Mouse (Mus musculus) T-helper 17 cell (primary cell): Measurements from ENCODE around the gene Slc39a10.

Experiments used
- in situ Hi-C, 2 experiments: fragments of 300-600 bp; cut with MboI, MseI; formaldehyde crosslinking; loops; 1 replicate in 1 of 2; 2 replicates in 1 of 2; pipeline ENCODE4 v1.15.1; 2025; ENCODE audit warnings: high pct_unique_total_duplicates in 2 of 2

Slc39a10 gene

DNA sequence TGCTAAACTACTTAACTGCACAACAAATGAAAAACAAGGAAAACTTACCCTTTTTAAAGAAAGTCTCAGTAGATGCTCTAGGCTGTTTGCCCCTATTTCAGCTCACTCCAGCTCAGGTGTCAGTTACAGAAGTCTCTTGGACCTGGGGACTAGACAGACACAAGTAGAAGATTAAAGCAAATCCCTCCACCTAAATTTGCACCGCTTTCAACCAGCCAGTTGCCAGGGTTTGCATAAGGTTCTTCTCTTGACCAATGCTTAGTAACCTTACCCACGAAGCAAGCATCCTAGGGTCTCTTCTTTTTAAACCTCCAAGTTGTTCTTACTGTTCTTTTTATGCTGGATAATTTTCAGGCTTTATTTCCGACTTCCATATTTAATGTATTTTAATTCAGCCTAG, at the start of gene Slc39a10:
Slc39a10 (minus strand) TSS at position 101 of the 400 bp plus-strand sequence.
- in situ Hi-C loops, result no loop called here

DNA sequence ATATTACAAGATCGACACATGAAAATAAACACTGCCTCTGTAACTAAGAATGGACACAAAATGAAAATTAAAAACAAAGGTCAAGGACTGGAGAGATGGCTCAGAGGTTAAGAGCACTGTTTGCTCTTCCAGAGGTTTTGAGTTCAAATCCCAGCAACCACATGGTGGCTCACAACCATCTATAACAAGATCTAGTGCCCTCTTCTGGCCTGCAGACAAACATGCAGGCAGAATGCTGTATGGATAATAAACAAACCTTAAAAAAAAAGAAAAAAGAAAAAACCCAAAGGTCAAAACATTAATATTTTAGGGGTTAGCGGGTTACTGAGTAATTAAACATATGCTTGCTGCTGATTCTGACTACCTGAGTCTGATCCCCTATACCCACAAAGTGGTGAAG, 46.6 kb upstream of the Slc39a10 start:
- in situ Hi-C loops, result loop anchor here in 1 of 2 experiments (5.0 kb wide), 1 partner anchor 102 kb away; no protein-coding TSS in a partner anchor

DNA sequence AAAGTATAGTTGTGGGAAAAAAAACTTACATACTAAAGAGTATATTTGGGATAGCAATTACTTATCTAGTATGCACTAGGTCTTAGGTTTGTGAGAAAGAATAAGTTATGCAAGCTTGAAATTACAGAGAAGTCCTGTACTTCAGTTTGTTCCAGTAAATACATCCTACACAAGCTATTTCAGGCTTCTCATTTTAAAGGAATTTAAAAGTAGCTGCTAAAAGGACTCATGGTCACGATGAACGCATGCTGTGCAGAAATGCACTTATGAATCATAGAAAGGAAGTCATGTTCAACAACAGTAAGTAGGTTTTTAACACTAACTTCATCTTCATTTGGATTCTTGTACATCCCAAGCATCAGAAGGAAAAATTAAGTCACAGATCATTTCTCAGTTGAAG, 45.0 kb upstream of the Slc39a10 start:
- in situ Hi-C loops, result loop anchor here in 1 of 2 experiments (5.0 kb wide), 1 partner anchor 100 kb away; no protein-coding TSS in a partner anchor

DNA sequence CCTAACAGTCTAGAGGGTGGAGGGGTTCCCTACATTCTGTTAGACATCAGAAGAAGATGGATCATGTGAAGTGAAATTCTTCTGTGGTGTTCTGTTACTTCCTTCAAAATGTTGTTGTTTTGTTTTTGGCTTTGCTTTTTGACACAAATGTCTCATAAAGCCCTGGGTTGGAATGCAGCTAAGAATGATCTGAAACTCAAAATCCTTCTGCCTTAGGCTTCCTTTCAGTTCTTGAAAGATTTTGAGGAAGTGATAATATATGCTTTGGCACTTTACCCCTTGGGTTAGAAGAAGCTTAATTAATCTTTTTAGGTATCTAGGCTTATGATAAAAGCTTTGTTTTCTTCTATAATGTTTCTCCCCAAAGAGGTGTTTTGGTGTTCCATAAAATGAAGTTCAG, 34.5 kb upstream of the Slc39a10 start:
- in situ Hi-C loops, result no loop called here

DNA sequence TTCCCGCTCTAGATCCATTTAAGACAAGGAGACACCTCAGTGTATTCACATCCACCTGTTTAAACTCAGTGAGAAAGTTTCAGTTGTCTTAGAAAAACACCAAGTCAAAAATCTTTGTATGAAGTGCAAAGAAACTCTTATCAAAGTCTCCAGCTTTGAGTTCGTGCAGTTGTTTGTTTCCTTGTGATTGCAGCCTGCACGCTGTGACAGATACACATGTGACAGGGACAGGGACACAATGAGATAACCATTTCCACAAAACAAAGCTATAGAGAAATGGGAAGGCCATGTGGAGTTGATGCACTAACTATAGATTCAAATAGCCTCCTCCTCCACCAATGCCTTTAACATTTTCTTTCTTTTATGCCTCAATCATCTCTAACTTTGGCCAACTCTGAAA, 33.6 kb upstream of the Slc39a10 start:
- in situ Hi-C loops, result no loop called here

DNA sequence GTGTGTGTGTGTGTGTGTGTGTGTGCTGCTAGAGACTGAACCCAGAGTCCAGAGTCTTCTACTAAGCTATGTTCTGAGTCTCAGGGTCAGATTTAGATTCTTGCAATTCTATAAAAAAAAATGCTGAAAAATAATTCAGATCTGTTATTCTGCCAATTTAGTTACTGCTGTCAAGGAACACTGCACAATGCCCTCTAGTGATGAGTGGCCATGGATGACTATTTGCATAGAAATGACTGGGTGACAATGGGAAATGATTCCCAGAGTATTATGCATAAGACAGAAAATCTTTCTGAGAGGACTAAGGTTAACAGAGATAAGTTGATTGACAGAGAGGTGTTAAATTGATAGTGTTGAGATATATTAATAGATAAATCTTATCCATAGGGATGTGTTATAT, 32.3 kb upstream of the Slc39a10 start:
- in situ Hi-C loops, result no loop called here

DNA sequence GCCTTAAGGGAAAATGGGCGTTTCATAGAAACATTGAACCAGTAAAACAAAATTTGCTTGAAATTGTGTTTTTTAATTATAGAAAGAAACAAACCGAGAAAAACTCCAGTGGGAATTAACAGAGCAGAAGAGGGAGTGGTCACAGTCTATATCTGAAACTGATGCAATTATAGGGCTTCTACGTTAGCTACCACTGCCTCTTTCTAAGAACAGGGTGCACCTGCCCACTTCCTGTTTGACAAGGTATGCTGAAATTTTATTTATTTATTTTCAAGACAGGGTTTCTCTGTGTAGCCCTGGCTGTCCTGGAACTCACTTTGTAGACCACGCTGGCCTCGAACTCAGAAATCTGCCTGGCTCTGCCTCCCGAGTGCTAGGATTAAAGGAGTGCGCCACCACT, 30.3 kb upstream of the Slc39a10 start:
- in situ Hi-C loops, result no loop called here

DNA sequence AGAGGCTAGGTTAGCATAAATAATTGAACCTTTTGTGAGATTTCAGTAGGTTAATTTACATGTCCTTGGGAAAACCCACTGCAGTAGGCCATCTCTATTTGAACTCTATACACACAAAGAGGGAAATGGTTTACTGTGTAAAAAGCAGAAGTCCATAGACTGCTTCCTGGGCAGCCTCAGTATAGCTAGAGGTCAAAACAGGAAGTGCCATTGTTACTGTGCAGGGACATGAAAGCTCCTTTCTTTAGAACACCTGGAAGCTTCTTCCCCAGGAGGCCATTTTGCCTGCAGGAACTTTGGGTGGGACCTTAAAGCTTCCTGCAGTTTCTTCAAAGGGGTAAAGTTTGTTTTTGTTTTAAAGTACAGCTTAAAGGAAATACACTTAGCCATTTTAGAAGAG, 29.0 kb upstream of the Slc39a10 start:
- in situ Hi-C loops, result no loop called here

DNA sequence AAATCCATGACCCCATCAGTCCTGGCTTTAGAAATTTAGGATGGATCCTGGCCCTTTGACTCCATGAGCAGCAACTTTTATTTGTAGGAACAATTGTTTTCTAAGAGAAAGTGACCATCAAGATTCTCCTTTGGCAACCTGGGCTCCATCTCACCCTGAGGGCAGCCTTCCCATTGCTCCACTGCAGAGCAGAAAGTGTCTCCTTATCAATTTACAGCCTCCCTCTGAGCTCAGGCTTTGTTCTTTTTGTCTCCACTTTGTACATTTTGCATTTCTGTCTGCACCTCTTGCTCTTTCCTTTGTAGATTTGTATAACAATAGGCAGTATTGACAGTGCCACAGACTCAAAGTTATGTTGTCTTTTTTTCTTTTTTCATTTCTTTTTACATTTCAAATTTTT, 23.6 kb upstream of the Slc39a10 start:
- in situ Hi-C loops, result loop anchor here (5.0 to 10.0 kb wide), 2 partner anchors 51 to 69 kb away; no protein-coding TSS in a partner anchor

DNA sequence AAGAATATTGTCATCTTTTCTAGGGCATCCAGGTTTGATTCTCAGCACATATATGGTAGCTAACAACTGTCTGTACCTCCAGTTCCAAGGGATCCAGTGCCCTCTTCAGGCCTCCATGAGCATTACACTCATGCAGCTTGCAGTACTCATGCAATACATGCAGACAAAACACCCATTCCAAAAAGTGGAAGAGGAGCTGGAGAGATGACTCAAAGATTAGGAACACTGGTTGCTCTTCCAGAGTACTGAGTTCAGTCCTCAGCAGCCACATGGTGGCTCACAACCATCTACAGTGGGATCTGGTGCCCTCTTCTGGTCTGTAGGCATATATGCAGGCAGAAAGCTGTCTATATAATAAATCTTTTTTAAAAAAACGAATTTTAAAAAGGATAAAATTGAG, 21.7 kb upstream of the Slc39a10 start:
- in situ Hi-C loops, result loop anchor here in 1 of 2 experiments (10.0 kb wide), 1 partner anchor 50 kb away; no protein-coding TSS in a partner anchor

DNA sequence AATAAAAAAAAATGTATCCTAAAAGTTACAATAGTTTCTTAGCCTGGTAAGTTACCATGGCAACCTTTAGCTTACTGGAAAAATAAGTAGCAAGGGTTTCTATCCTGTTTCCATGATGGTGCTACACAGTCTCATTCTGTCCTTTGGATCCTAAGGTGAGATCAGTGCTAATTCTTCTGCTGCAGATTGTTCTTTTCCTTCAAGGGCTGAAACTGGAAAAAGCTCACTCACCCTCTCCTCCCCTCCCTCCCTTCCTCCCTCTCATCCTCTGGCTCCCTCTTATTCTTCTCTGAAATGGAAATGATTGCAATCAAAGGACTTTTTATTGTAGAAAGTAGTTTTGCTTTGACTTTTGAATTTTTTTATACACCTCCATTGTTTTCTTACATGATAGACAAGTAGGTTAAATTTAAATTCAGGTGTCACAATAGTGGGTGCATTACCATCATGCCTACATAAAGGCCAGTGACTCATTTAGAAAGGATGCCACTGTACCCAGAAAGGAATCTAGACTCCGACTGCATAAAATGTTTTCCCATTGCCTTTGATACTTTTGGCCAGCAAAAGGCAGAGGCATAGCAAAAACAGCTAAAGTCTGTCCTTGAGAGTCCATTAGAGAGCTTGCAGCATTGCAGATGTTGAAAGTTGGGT, 20.0 kb upstream of the Slc39a10 start:
- in situ Hi-C loops, result loop anchor here in 1 of 2 experiments (10.0 kb wide), 1 partner anchor 48 kb away; no protein-coding TSS in a partner anchor

DNA sequence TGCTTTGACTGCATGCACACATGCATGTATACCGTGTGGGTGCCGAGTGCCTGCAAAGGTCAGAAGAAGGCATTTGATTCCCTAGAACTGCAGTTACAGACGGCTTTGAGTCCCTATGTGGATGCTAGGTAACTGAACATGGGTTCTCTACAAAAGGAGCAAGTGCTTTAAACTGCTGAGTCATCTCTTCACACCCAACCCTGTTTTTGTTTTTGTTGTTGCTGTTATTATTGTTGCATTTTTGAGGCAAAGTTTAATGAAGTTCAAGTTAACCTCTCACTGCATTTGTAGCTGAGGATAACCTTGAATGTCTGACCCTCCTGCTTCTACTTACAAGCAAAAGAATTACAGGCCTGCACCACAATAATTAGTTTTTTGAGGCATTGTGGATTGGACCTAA, 17.5 kb upstream of the Slc39a10 start:
- in situ Hi-C loops, result loop anchor here in 1 of 2 experiments (10.0 kb wide), 1 partner anchor 45 kb away; no protein-coding TSS in a partner anchor

DNA sequence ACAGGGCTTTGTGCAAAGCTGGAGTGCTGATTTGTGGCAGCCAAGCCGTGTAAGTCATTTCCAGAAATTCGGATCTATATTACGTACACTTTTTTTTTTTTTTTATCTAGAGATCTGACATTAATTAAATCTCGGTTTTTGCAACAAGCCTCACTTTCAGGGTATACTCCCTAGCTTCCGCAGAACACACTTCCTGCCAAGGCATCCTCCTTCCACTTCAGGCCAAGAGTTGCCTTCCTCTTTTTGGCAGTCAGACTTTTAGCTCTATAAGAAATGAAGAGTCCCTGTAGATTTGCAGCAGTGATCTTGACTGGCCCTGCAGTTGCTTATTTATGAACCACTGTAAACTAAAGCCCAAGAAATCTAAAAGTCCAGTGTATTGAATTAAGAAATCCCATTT, 13.1 kb upstream of the Slc39a10 start:
- in situ Hi-C loops, result no loop called here

DNA sequence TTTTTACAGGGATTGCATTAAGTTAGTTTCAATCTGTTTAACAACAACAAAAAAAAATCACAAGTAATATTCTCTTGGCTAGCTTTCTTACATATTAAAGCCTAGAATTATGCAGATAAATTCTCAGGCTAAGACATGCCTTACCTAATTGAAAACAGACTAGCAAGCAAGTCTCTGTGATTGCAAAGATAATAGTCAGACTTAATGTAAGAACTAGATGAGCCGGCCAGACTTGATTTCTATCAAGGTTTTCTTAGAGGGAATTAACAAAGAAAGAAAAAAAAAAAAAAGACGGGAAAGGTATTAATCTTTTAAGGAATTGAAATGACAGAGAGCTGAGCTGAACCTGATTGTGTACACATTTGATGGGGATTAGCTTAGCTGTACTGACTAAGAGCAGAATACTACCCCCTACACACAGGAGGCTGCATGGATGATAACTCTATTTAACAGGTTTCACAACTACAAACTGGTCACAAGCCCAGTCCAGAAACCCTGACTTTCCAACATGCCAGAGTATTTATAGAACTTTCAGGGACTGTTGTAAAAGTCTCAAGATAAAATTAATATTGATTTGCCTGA, 9.5 kb upstream of the Slc39a10 start:
- in situ Hi-C loops, result no loop called here

DNA sequence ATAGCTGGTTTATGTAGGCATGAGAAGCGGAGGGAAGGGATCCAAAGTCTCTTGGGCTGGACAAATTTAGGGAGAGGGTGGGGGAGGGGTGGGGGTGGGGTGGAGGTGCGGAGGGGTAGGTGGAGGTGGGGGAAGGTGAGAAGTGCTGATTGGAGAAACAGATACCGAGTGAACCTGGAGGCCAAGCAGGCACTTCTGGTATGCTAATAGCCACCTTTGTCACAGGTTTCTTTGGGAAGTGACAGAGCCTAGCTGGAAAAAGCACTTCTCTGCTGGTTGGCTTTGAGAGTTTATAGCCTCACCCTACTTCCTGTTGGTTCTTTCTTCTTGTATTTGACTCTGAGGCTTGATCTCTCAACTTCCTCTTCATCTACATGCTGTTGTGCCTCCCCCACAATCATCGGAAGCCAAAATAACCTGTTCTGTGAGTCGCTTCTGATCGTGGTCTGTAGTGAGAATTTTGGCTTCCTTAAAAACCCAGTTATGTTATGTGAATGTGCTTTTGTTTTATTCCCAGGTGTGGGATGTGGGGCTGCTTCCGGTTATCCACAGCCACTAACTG, 1.7 kb upstream of the Slc39a10 start:
- in situ Hi-C loops, result no loop called here

DNA sequence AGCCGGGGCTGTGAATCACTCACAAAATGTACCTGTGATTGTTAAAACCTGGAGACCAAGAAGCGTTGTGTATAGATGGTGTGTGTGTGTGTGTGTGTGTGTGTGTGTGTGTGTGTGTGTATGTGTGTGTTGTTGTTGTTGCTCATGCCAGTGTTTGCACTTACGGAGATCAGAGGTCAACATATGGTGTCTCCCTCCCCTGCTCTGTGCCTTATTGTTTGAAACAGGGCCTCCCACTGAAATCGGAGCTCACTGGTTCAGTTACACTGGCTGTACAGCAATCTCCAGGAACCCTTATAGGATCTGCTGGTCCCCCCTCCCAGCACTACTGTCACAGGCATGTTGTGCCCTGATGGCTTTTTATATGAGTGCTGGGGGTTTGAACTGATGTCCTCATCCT, 3.9 kb downstream of the Slc39a10 start:
- in situ Hi-C loops, result no loop called here

DNA sequence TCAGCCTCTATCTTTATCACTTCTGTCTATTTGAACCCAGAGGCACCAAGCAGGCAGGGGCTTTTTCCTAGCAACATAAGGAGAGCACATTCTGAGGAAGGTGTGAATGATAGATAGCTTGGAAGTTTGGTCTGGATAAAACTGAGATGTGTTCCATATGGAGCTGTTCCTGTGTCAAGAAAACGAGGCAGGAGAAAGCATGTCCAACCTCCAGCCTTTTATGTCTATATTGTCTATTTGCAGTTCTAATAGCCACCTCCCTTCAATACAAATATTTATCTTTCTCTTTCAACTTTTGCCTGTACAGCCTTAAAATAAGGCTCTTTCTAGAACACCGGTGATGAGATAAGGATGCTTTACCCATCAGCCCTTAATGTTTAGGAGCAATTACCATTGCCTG, 4.3 kb downstream of the Slc39a10 start:
- in situ Hi-C loops, result no loop called here

DNA sequence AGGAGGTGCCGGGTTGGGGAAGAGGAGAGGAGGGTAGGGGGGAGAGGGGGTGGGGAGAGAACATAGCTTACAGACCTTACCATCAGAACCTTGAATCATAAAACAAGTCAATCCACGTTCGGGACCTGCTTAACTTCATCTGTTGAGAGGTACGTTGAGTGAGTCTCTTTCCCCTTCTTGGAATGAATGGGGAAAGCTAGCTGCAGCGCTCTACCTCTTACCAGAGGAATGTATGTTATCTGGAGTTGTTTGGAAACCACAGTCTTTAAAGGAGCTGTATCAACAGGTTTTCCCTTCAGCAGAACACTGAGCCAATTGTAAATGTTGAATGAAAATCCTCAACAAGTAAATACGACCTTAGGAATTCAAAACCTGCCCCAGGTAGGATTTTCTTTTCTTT, 4.7 kb downstream of the Slc39a10 start:
- in situ Hi-C loops, result no loop called here

DNA sequence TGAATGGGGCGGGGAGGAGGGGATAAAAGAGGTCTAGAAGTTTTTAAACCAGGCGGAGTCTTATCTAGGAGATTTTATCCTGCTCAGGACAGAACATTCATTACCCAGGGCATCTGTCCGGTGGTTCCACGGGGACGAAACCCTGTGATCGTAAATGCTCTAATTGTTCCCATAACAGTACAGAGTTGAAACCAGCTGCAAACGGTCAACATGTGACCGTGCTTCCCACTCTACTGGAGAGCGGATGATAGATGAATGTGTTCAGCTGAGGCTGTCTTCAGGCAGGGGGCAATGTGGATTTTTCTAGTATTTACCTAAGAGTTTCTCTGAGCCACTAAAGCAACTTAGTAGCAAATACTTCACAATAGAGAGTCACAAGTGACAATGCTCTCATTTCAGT, 6.6 kb downstream of the Slc39a10 start:
- in situ Hi-C loops, result no loop called here

DNA sequence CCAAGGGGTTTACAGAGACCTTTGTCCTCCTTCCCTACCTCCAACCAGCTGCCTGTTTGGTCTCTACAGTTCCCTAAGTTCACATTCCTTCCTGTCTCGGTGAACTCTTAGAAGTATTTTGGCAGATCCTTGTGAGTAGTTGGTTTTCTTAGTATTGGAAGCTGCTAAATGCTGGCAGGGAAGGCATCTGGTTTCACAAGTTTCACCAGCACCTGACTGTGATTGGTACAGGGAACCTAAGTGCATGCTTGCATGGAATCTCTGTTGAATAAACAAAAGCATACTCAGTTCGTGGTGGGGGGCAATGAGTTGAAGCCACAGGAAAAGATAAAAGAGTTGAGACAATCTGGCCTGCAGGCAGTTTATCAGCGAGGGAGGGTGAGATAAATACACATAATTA, 7.4 kb downstream of the Slc39a10 start:
- in situ Hi-C loops, result no loop called here

DNA sequence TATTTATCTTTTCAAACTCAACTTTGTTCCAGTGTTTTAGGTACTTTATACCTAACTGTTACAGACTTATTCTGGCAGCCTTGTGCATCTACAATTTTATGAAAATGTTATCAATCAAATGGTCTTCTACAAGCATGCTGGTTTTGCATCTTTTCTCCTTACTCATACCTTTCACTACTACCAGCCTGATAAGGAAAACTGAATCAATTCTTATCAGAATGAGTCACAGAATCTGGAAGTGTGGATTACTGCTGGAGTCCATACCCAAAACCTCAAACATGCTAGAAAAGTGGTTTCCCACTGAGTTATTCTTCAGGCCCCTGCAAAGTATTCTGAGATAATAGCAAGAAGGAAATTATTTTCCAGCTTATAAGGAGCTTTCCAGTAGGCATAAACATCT, 12.7 kb downstream of the Slc39a10 start:
- in situ Hi-C loops, result no loop called here

DNA sequence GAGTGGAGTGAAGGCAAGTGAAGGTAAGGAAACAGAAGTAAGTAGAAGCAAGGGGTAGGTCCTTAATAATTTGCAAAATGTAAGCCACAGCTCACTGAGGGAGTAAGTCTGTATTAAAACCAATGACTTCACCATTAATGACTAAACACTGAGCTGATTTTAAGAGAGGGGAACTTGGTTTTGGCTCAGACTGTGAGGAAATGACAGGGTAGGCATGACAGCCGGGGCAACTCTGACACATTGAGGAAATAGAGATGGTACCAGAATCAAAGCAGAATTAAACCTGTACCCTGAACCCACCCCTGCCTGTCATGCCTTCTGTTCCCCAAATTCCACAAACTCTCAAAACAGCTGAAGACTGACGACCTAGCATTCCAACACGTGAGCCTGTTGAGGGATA, 18.9 kb downstream of the Slc39a10 start:
- in situ Hi-C loops, result no loop called here

DNA sequence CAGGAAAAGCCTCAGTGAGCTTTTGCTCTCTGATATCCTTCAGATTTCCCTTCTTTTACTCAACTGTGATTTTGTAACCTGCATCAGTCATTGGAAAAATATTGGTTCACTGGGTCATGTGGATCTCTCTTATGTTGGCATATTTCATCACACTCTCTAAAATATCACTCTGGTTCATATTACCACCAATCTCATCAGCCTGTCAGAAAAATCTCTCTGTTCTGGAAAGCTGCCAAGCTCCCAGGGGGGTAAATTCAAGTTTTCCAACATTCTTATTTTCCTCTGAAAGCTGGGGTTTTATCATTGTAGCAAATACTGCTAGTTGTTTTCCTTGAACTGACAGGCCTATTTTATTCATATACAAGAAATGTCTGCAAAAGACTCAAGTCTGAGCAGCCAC, 22.9 kb downstream of the Slc39a10 start:
- in situ Hi-C loops, result loop anchor here in 1 of 2 experiments (10.0 kb wide), 1 partner anchor 45 kb away; no protein-coding TSS in a partner anchor
